Mouse (Mus musculus) thymus, adult 2 months (tissue): ENCODE data around the gene Slc26a8.

Experiments used
- CTCF ChIP-seq: fragments of 200-500 bp; IDR thresholded peaks from 2 replicates; pipeline ENCODE4 v1.5.1; 2012; ENCODE audit warnings: mild to moderate bottlenecking, control low read depth, low read length, moderate library complexity, borderline replicate concordance; ENCODE audit not compliant: control insufficient read depth, poor library complexity, insufficient read depth; ENCODE audit errors: extremely low read depth
- POLR2A ChIP-seq: fragments of 200-500 bp; IDR thresholded peaks from 2 replicates; pipeline ENCODE4 v1.6.1; 2012; ENCODE audit warnings: mild to moderate bottlenecking, low read length, control low read depth, moderate library complexity; ENCODE audit not compliant: control insufficient read depth, poor library complexity, insufficient read depth; ENCODE audit errors: extremely low read depth

DNA sequence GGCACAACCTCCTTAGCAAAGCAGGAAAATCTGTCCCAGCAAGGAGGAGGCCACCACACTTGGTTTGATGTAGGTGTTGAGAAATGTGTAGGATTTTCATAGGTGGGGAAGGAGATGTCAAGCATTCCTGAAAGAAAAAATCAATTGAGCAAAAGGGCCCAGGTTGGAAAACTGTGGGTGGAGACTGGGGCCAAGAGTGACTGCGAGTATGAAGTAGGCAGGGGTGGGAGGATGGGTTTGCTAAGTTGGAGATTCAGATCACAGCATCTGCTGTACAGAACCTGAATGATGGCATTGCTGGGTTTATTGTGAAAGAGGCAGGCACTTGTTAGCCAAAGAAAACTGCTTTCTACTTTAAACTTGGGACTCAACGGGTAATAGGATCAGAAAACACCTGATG, 65.2 kb downstream of the Slc26a8 start:
- TF ChIP-seq CTCF (no peak), POLR2A (no peak)
